Mouse (Mus musculus): ENCODE results near the gene Trim40.

- no peak for TF ChIP-seq CTCF (IDR thresholded peaks at IDR 0.05; ENCODE audit: low read depth)
- TF ChIP-seq EP300 (IDR thresholded peaks at IDR 0.05; ENCODE audit: low read depth) = no peak
Observed at GRCm38 (mm10) chr17:36922715-36923114, 32.8 kb upstream of the Trim40 start.

Measured in heart, postnatal 0 days (tissue).